Mouse (Mus musculus): ENCODE data around the gene Rock2. TPM values are rescaled to one million over a fixed set of nuclear protein-coding genes. Genes with fewer than 3 reads are reported as not detected.

Rock2 gene
- polyA plus RNA-seq, 1 experiment: 3.6 TPM

- WGBS: 87% methylated on average over 6 of the region's 6 CpGs
- Histone ChIP-seq H3K36me3 (ENCODE audit: control insufficient read depth, insufficient read depth, low read length) (no peaks in the 10 kb centered on the region), H3K4me1 (ENCODE audit: control insufficient read depth, insufficient read depth, insufficient read length, low read length) (peaks cover 11% of the 10 kb centered on the region; the same call in 1 of the 2 replicates), H3K4me3 (ENCODE audit: low read depth, low read length) (no peak overlapping the region), H3K27ac (ENCODE audit: insufficient read depth, low read depth, low read length) (no peak overlapping the region), H3K27me3 (ENCODE audit: control insufficient read depth, insufficient read depth, low read length) (no peaks in the 10 kb centered on the region)
- TF ChIP-seq CTCF (IDR thresholded peaks at IDR 0.05; ENCODE audit: extremely low read depth, insufficient read length, insufficient replicate concordance, low read depth, low read length) (no peak), POLR2A (IDR thresholded peaks at IDR 0.05; ENCODE audit: low read depth, low read length) (no peak)
These were observed 8.3 kb upstream of the Rock2 start for GRCm38 (mm10) chr12:16886354-16886753.

GRCm38 (mm10) chr12:16893039-16893438 is 1.7 kb upstream of the Rock2 start:
- peaks cover 5% of the 10 kb centered on the region; the same call in 1 of the 2 replicates for H3K4me1 ChIP-seq (ENCODE audit: control insufficient read depth, insufficient read depth, insufficient read length, low read length)
- peak overlapping the region; percentile 98 for H3K27ac ChIP-seq (ENCODE audit: insufficient read depth, low read depth, low read length)
- no peaks in the 10 kb centered on the region for H3K27me3 ChIP-seq (ENCODE audit: control insufficient read depth, insufficient read depth, low read length)
- WGBS: 75% methylated on average over 2 of the region's 2 CpGs
- H3K36me3 ChIP-seq (ENCODE audit: control insufficient read depth, insufficient read depth, low read length): no peaks in the 10 kb centered on the region
- no peak overlapping the region for H3K4me3 ChIP-seq (ENCODE audit: low read depth, low read length)
- no peak for TF ChIP-seq POLR2A (IDR thresholded peaks at IDR 0.05; ENCODE audit: low read depth, low read length)
- no peak for TF ChIP-seq CTCF (IDR thresholded peaks at IDR 0.05; ENCODE audit: extremely low read depth, insufficient read length, insufficient replicate concordance, low read depth, low read length)

- Histone ChIP-seq H3K4me3 (ENCODE audit: low read depth, low read length) (peak overlapping the region; percentile 82), H3K27ac (ENCODE audit: insufficient read depth, low read depth, low read length) (peak overlapping the region; percentile 98), H3K27me3 (ENCODE audit: control insufficient read depth, insufficient read depth, low read length) (no peaks in the 10 kb centered on the region), H3K4me1 (ENCODE audit: control insufficient read depth, insufficient read depth, insufficient read length, low read length) (peaks cover 6% of the 10 kb centered on the region; the same call in 1 of the 2 replicates), H3K36me3 (ENCODE audit: control insufficient read depth, insufficient read depth, low read length) (no peaks in the 10 kb centered on the region)
- 2% methylated on average over 18 of the region's 18 CpGs for WGBS
- TF ChIP-seq CTCF (IDR thresholded peaks at IDR 0.05; ENCODE audit: extremely low read depth, insufficient read length, insufficient replicate concordance, low read depth, low read length): no peak
These were observed 869 bp upstream of the Rock2 start for GRCm38 (mm10) chr12:16893656-16894395.

- no peaks in the 10 kb centered on the region for H3K27me3 ChIP-seq (ENCODE audit: control insufficient read depth, insufficient read depth, low read length)
- no peaks in the 10 kb centered on the region for H3K36me3 ChIP-seq (ENCODE audit: control insufficient read depth, insufficient read depth, low read length)
- under 1% methylated on average over 39 of the region's 41 CpGs for WGBS
- peak overlapping the region; percentile 82 for H3K4me3 ChIP-seq (ENCODE audit: low read depth, low read length)
- peaks cover 6% of the 10 kb centered on the region; the same call in 1 of the 2 replicates for H3K4me1 ChIP-seq (ENCODE audit: control insufficient read depth, insufficient read depth, insufficient read length, low read length)
- H3K27ac ChIP-seq (ENCODE audit: insufficient read depth, low read depth, low read length): peak overlapping the region; percentile 84
- TF ChIP-seq POLR2A (IDR thresholded peaks at IDR 0.05; ENCODE audit: low read depth, low read length) (no peak), CTCF (IDR thresholded peaks at IDR 0.05; ENCODE audit: extremely low read depth, insufficient read length, insufficient replicate concordance, low read depth, low read length) (no peak)
These were observed 680 bp downstream of the Rock2 start for GRCm38 (mm10) chr12:16895221-16895928.

GRCm38 (mm10) chr12:16896073-16896789 is 1.5 kb downstream of the Rock2 start:
- TF ChIP-seq CTCF (IDR thresholded peaks at IDR 0.05; ENCODE audit: extremely low read depth, insufficient read length, insufficient replicate concordance, low read depth, low read length) (no peak), POLR2A (IDR thresholded peaks at IDR 0.05; ENCODE audit: low read depth, low read length) (no peak)
- Histone ChIP-seq H3K36me3 (ENCODE audit: control insufficient read depth, insufficient read depth, low read length) (no peaks in the 10 kb centered on the region), H3K27ac (ENCODE audit: insufficient read depth, low read depth, low read length) (peak overlapping the region; percentile 84; the same call in 1 of the 2 replicates), H3K27me3 (ENCODE audit: control insufficient read depth, insufficient read depth, low read length) (no peaks in the 10 kb centered on the region), H3K4me3 (ENCODE audit: low read depth, low read length) (no peak overlapping the region; the same call in 1 of the 2 replicates), H3K4me1 (ENCODE audit: control insufficient read depth, insufficient read depth, insufficient read length, low read length) (peaks cover 9% of the 10 kb centered on the region; the same call in 1 of the 2 replicates)
- 8% methylated on average over 8 of the region's 8 CpGs for WGBS

GRCm38 (mm10) chr12:16897225-16897624 is 2.5 kb downstream of the Rock2 start:
- Histone ChIP-seq H3K27ac (ENCODE audit: insufficient read depth, low read depth, low read length) (no peak overlapping the region), H3K36me3 (ENCODE audit: control insufficient read depth, insufficient read depth, low read length) (no peaks in the 10 kb centered on the region), H3K4me1 (ENCODE audit: control insufficient read depth, insufficient read depth, insufficient read length, low read length) (peaks cover 9% of the 10 kb centered on the region; the same call in 1 of the 2 replicates), H3K4me3 (ENCODE audit: low read depth, low read length) (no peak overlapping the region), H3K27me3 (ENCODE audit: control insufficient read depth, insufficient read depth, low read length) (no peaks in the 10 kb centered on the region)
- 54% methylated on average over 2 of the region's 2 CpGs for WGBS
- TF ChIP-seq POLR2A (IDR thresholded peaks at IDR 0.05; ENCODE audit: low read depth, low read length) (no peak), CTCF (IDR thresholded peaks at IDR 0.05; ENCODE audit: extremely low read depth, insufficient read length, insufficient replicate concordance, low read depth, low read length) (no peak)

Measured in small intestine, adult 2 months (tissue).